22 mouse cellular contexts compared by ENCODE assay signal in the genomic region with DNA sequence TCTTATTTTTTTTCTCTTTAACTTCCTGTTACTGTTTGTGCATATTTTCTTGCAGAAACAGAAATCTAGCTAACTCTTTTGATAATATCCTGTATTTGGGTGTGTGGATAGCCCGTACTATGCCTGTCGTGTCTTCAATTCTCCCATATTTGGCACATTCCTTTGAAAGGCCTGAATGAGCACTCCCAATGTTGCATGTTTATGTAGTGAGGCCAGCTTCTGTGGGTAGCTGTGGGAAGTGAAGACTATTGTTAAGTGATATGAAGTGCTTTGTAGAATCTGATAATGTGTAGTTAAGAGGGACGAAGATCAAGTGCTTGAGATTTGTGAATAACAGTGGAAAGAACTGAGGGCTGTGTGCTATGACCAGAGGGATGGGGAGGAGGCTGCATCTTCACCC.
A peak's percentile ranks its signal among the peaks of the same experiment; 100 is the strongest.
DNase-seq lines count a peak whose midpoint lies in the region; ATAC-seq and TF ChIP-seq lines count a peak whose summit lies in the region.
"Had no signal": no experiment of that assay in that cellular context is flagged by ENCODE, and none has a peak within 500 bp of the region (broad histone marks: within the 10 kb centered on the region; RNA-seq: fewer than 3 reads in every experiment).

No protein-coding gene starts in this region.

- no peak for TF ChIP-seq CTCF in Patski (IDR thresholded peaks at IDR 0.05)

- 0 out of 2 replicates have a peak overlapping the region, but pooled peaks have one; percentile 5 for H3K27ac ChIP-seq in intestine, embryonic 14.5 days (ENCODE audit: low read depth)
- H3K27ac ChIP-seq in intestine, embryonic 15.5 days = no peak overlapping the region
- peak overlapping the region; percentile 88; the same call in 1 of the 2 replicates for H3K27ac ChIP-seq in stomach, embryonic 16.5 days (ENCODE audit: low read length)
- H3K27ac ChIP-seq in neural tube, embryonic 15.5 days (replicated peaks) = no peak overlapping the region
- H3K27ac ChIP-seq: embryonic facial prominence, embryonic 12.5 days; forebrain, embryonic 13.5 days; forebrain, embryonic 15.5 days had no signal

- no peaks in the 10 kb centered on the region for H3K36me3 ChIP-seq in intestine, embryonic 14.5 days (ENCODE audit: control insufficient read depth, insufficient read depth, low read length)
- H3K36me3 ChIP-seq in intestine, embryonic 15.5 days = no peaks in the 10 kb centered on the region
- no peaks in the 10 kb centered on the region for H3K36me3 ChIP-seq in stomach, embryonic 16.5 days (ENCODE audit: control insufficient read depth, insufficient read depth, low read length)
- H3K36me3 ChIP-seq in neural tube, embryonic 15.5 days = no peaks in the 10 kb centered on the region
- H3K36me3 ChIP-seq: embryonic facial prominence, embryonic 12.5 days; forebrain, embryonic 15.5 days had no signal

- no peaks in the 10 kb centered on the region for H3K9me3 ChIP-seq in intestine, embryonic 14.5 days (ENCODE audit: control insufficient read depth, low read length)
- no peaks in the 10 kb centered on the region for H3K9me3 ChIP-seq in intestine, embryonic 15.5 days
- no peaks in the 10 kb centered on the region for H3K9me3 ChIP-seq in stomach, embryonic 16.5 days (replicated peaks; ENCODE audit: control insufficient read depth, low read length)
- no peaks in the 10 kb centered on the region for H3K9me3 ChIP-seq in neural tube, embryonic 15.5 days (replicated peaks)
- H3K9me3 ChIP-seq: embryonic facial prominence, embryonic 12.5 days; forebrain, embryonic 13.5 days; forebrain, embryonic 15.5 days had no signal

- CTCF ChIA-PET in Patski (lab: Charles Lee) = interaction anchor here (1.1 to 1.5 kb wide), 5 partner anchors 16 to 151 kb away, joined by 3 to 5 read pairs (median 5); no protein-coding TSS in a partner anchor

- H3K4me2 ChIP-seq in intestine, embryonic 14.5 days (ENCODE audit: low read length) = no peak overlapping the region
- no peak overlapping the region for H3K4me2 ChIP-seq in intestine, embryonic 15.5 days (replicated peaks)
- H3K4me2 ChIP-seq in stomach, embryonic 16.5 days (ENCODE audit: low read depth, low read length) = no peak overlapping the region
- no peak overlapping the region for H3K4me2 ChIP-seq in neural tube, embryonic 15.5 days
- H3K4me2 ChIP-seq: embryonic facial prominence, embryonic 12.5 days; forebrain, embryonic 13.5 days; forebrain, embryonic 15.5 days had no signal

- POLR2A ChIA-PET in Patski (lab: Charles Lee) = no interaction called here

- peaks cover 5% of the 10 kb centered on the region; the same call in 1 of the 2 replicates for H3K4me1 ChIP-seq in intestine, embryonic 14.5 days (replicated peaks; ENCODE audit: control insufficient read depth, insufficient read depth, low read length)
- 0 out of 2 replicates have a peak, but pooled peaks cover 5% of the 10 kb centered on the region for H3K4me1 ChIP-seq in intestine, embryonic 15.5 days (replicated peaks)
- H3K4me1 ChIP-seq in stomach, embryonic 16.5 days (ENCODE audit: control insufficient read depth, insufficient read depth, low read length) = peaks cover 8% of the 10 kb centered on the region; the same call in 1 of the 2 replicates
- no peaks in the 10 kb centered on the region for H3K4me1 ChIP-seq in neural tube, embryonic 15.5 days
- H3K4me1 ChIP-seq: forebrain, embryonic 13.5 days had no signal

- no peaks in the 10 kb centered on the region for H3K27me3 ChIP-seq in intestine, embryonic 14.5 days (replicated peaks; ENCODE audit: control insufficient read depth, insufficient read depth, low read length)
- H3K27me3 ChIP-seq in intestine, embryonic 15.5 days (replicated peaks) = no peaks in the 10 kb centered on the region
- no peaks in the 10 kb centered on the region for H3K27me3 ChIP-seq in Patski
- H3K27me3 ChIP-seq in stomach, embryonic 16.5 days (ENCODE audit: control insufficient read depth, insufficient read depth, low read length) = no peaks in the 10 kb centered on the region
- no peaks in the 10 kb centered on the region for H3K27me3 ChIP-seq in neural tube, embryonic 15.5 days (replicated peaks)
- H3K27me3 ChIP-seq: embryonic facial prominence, embryonic 12.5 days; forebrain, embryonic 13.5 days; forebrain, embryonic 15.5 days had no signal

- DNase-seq in intestine, embryonic 14.5 days (ENCODE audit: low spot score) = no peak
- DNase-seq in Muller cell, postnatal 12 days (ENCODE audit: inconsistent ontology term) = peak; percentile 65
- DNase-seq in Patski (ENCODE audit: low read depth, low spot score) = no peak
- no peak for DNase-seq in right cerebral cortex, postnatal 4 days
- no peak for DNase-seq in thymus, adult 18-20 months
- DNase-seq: adrenal gland, adult 2 months; adrenal gland, postnatal 10 days; adrenal gland, postnatal 25 days; cerebellum, adult 11 months; cerebellum, adult 18-20 months; cerebellum, adult 8-10 months; cerebellum, adult 9-11 months; cerebellum, postnatal 14 days; cerebellum, postnatal 36 days; embryo, embryonic 11 days; forebrain, postnatal 0 days had no signal

- 64% methylated on average over 3 of the region's 3 CpGs for WGBS in intestine, embryonic 14.5 days
- WGBS in intestine, embryonic 15.5 days = 79% methylated on average over 3 of the region's 3 CpGs
- WGBS in stomach, embryonic 16.5 days = 59% methylated on average over 3 of the region's 3 CpGs
- WGBS in neural tube, embryonic 15.5 days = 92% methylated on average over 3 of the region's 3 CpGs

- no peak for ATAC-seq in intestine, embryonic 14.5 days (replicated peaks; ENCODE audit: low FRiP score, low TSS enrichment, low read depth)
- no peak for ATAC-seq in intestine, embryonic 15.5 days
- ATAC-seq in Patski = peak; percentile 64
- ATAC-seq in stomach, embryonic 16.5 days (ENCODE audit: insufficient read depth, low FRiP score) = no peak
- no peak for ATAC-seq in neural tube, embryonic 15.5 days (ENCODE audit: low FRiP score)
- ATAC-seq: forebrain, embryonic 13.5 days; forebrain, embryonic 15.5 days; forebrain, postnatal 0 days had no signal

- H3K9ac ChIP-seq in intestine, embryonic 14.5 days (ENCODE audit: low read length) = no peak overlapping the region
- no peak overlapping the region for H3K9ac ChIP-seq in intestine, embryonic 15.5 days
- H3K9ac ChIP-seq in stomach, embryonic 16.5 days (ENCODE audit: low read length) = no peak overlapping the region
- H3K9ac ChIP-seq in neural tube, embryonic 15.5 days (replicated peaks) = no peak overlapping the region
- H3K9ac ChIP-seq: embryonic facial prominence, embryonic 12.5 days; forebrain, embryonic 13.5 days; forebrain, embryonic 15.5 days; forebrain, postnatal 0 days had no signal

- in situ Hi-C loops in Patski (cut with MboI; ENCODE audit: low pct_unique_long_range_greater_than_20kb) = no loop called here

- no peak overlapping the region for H3K4me3 ChIP-seq in intestine, embryonic 14.5 days (ENCODE audit: low read depth, low read length)
- H3K4me3 ChIP-seq in intestine, embryonic 15.5 days (replicated peaks) = no peak overlapping the region
- H3K4me3 ChIP-seq in stomach, embryonic 16.5 days (replicated peaks; ENCODE audit: low read length) = no peak overlapping the region
- no peak overlapping the region for H3K4me3 ChIP-seq in neural tube, embryonic 15.5 days (replicated peaks)
- H3K4me3 ChIP-seq: embryonic facial prominence, embryonic 12.5 days; forebrain, embryonic 13.5 days; forebrain, embryonic 15.5 days had no signal

Comparison
In these comparisons a context has a peak if more than half of its experiments do, and no peak if none do; other contexts are left out.
1. H3K27ac ChIP-seq: peak in intestine, embryonic 14.5 days (single experiment) and stomach, embryonic 16.5 days (single experiment); none in intestine, embryonic 15.5 days (single experiment) and neural tube, embryonic 15.5 days (single experiment).